Mouse (Mus musculus) gonadal fat pad, adult 2 months (tissue): Measurements from ENCODE around the gene Srrm1. TPM values are rescaled to one million over a fixed set of nuclear protein-coding genes. Genes with fewer than 3 reads are reported as not detected.
"Not testable (repeated sequence)": the region's sequence is repeated elsewhere in the genome, so short reads cannot be mapped to it uniquely, and the experiment has no call there.

ENCODE experiments used
- DNase-seq: peaks from one replicate; pipeline ENCODE4 v3.0.0-alpha.2; 2012; ENCODE audit warnings: low read depth
- polyA plus RNA-seq: library from polyadenylated mRNA; depleted of rRNA; stranded (reverse); fragments of >200 nt; gene quantifications from 2 replicates; pipeline ENCODE4 v1.2.3, GENCODE M21; 2012; rRNA removed

Gene Srrm1
- polyA plus RNA-seq: 35.4 and 62.4 TPM in 2 replicates

DNA sequence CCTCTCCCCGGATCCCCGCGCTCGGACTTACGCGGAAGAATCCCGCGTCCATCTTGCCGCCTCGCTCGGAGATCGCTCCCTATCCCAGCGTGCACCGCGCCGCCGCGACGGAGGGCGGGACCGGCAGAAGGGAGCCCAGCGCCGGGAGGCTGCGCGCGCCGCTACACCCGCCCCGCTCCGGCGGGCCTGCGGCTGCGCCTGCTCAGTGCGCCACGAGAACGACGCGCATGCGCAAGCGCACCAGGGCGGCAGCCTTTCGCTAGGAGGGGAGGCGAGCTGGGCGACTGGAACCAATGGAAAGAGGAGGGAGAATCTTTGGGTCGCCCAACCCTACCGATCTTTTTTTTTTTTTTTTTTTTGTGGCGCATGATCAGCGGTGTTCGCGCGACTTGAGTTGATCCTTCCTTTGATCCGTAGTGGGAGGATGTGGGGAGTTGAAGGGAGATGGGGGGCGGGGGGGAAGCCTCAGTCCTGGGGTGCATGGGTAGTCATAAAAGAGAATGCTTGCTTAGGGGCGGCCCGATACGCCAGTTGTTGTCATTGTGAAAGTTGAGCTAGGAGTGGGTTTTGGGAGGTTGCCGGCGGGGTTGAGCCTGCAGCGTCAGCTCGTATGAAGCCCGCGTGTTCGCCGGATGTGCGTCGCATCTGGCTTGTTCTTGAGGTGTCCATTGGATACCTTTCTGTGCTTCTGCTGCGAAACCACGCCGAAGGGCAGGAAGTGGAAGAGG is at the start of gene Srrm1:
Gene Srrm1, minus strand, starts transcription at position 256 of the 728 bp plus-strand sequence.
- DNase-seq: peak; percentile 70

DNA sequence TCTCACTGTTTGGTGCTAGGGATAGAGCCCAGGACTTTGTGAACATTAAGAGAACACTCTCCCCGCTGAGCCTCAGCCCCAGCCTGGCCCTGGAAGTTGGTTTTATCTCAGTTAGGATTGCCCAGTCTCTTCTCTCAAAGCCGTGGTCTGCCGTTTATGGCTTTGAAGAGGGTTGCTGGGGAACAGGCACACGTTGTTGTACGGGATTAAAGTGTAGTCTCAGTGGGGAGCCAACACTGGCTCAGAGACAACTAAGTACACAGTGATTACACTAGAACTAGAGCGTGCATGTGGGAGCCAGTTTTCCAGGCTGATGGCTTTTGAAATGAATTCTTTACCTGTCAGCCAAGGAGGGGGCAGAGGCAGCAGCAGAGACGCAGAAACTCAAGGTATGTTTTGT is 48.8 kb upstream of the Srrm1 start:
- no peak for DNase-seq

DNA sequence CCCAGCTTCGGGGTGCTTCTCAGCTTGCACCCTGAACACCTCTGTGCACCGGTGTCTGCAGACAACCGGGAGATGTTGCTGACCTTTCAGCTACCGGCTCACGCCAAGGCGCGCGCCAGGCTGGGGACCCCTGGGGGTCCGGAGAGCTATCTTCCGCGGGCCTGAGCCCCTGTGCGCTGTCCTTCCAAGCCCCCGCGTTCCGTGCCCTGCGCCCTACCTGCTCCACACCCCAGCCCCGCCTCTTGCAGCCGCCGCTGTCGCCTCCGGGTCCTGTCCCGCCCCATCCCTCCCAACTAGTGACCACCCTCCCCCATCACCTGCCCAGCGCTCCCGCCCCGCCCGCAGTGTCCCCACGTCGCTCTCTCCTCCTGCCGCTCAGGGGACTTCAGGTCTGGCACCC is 44.9 kb upstream of the Srrm1 start, which contains the start of gene Ncmap:
Gene Ncmap, minus strand, starts transcription at position 237 of the 400 bp plus-strand sequence.
- no peak for DNase-seq

DNA sequence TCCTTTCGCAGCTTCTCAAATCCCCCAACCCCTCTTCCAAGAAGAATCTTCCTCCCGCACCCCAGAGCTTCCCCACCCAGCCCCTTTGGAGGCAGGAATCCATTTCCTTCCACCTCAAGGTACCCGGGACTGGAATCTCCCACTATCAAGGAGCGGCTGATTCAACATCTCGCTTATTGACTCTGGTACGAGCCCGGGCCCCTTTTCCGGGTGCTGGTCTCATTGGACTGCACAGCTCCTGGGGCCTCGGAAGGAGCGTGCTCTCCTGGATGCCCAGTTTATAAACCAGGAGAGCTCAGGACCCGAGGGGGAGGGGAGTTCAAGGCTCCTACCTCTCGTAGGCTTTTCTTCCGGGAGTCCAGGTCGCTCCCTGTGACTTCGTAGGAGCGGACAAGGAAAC is 44.4 kb upstream of the Srrm1 start:
- no peak for DNase-seq

DNA sequence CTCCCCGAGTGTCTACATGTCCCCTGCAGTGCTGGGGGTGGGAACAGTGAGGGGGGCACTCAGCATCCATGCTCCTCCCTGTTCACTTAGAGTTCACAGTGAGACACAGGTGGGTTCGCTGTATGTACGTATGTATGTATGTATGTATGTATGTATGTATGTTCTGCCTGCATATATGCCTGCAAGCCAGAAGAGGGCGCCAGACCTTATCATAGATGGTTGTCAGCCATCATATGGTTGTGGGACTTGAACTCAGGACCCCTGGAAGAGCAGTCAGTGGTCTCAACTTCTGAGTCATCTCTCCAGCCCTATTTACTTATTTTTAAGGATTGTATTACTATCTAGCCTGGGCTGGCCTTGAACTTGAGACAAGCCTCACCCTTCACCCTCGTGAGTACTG is 43.2 kb upstream of the Srrm1 start:
- DNase-seq: no peak

DNA sequence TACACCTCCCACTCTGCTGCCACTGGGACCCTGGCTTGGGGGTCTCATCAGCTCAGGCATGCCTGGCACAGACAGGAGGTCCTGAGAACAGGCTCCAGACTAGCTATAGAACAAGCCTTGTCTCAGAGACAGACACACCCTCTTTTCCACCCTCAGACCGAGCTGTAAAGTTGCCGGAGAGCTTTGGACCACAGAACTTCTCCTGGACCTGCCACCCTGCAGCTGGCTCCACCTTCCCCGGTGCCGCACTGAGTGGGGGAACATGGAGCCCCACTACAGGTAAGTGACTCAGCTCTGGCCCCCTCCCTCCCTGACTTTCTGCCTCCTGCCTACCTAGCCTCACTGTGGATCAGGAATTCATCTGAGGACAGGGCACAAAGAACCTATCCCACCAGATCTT is 42.3 kb upstream of the Srrm1 start:
- no peak for DNase-seq

DNA sequence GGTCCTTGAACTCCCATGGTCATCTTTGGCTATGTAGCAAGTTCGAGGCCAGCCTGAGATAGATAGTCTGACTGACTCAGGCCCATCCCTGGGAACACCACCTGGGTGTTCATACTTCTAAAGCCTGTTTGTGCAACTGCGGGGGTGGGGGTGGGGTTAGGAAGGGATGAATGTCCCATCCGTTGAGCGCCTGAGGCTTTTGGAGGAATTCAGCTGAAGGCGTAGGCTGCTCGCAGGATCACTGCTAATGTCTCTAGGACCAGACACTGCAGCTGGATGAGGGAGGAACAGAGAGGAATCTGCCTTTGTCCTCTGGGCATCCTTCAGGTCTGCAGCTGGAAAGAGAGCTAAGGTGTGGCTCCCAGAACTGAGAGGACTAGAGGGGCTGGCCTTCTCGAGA is 41.5 kb upstream of the Srrm1 start:
- no peak for DNase-seq

DNA sequence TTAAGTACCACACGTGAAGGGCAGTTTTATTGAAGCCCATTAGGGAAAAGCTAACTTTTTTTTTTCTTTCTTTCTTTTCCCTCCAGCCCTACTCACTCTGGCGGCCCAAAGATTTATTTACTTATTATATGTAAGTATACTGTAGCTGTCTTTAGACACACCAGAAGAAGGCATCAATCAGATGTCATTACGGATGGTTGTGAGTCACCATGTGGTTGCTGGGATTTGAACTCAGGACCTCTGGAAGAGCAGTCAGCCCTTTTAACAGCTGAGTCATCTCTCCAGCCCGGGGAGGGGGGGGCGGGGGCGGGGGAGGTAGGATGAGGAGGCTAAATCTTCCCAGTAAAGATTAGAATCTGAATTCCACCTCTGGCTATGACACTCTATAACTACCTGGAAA is 40.3 kb upstream of the Srrm1 start:
- DNase-seq: no peak

DNA sequence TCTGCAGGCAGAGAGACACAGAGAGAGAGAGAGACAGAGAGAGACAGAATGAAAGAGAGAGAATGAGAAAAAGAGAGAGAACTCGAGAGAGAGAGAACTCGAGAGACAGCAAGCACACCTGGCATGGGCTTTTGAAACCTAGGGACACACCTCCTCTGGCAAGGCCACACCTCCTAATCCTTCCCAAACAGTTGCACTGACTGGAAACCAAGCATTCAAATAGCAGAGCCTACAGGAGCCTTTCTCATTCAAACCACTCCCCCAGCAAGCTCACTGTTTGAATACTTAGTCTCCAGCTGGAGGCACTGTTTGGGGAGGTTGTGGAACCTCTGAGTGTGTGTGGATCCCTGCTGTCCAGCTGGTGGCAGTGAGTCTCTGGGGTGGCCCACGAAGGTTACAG is 39.7 kb upstream of the Srrm1 start:
- DNase-seq: no peak

DNA sequence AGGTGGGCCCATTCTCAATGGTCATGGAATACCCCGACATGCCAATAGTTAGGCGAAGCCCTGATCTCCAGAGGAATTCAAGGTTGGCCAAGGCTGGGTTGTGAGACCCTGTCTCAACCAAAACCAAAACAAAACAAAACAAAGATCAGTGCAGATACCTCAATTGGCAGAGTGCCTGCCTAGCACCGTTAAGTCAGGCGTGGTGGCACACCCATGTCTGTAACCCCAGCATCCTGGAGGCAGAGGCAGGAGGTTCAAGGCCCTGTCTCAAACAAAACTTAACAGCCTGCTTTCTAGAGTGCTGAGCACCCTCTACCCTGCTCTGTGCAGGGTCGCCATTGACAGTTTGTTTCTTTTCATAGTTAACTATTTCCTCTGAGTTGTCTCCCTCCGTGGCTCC is 37.9 kb upstream of the Srrm1 start:
- DNase-seq: no peak

DNA sequence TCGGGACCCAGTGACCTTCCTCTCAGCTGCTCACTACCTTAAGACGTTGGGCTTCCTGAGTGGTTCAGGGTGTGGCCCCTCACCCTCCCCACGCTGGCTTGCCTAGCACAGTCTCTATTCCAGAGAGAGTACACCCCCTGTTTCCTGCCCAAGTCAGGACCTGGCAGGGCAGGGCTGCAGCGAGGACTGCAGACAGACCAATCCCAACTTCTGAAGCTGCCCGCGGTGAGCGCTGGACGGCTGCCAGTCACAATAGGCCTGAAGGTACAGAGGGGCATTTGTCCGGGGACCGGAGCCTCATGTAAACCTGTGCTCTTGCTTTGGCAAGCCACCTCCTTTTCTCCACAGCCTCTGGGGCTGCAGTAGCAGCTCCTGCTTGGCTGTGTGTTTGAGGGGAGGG is 32.5 kb upstream of the Srrm1 start:
- no peak for DNase-seq

DNA sequence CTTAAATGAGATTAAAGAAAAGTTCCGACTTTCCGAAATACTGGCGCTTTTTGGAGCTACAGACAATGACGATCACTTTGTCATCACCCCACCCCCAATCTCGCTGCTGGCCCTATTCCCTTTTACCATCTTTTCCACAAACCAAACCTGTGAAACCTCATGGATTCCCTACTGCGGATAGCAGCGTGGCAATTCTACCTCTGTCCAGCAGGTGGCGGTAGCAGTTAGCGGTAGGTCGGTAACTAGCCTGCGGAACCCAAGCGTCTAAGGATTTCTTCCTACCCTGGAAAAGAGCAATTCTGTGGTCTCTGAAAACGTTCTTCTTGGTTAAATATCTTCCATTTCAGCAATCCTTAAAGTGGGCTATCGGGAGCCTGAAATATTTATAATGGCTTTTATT is 29.2 kb upstream of the Srrm1 start:
- DNase-seq: no peak

DNA sequence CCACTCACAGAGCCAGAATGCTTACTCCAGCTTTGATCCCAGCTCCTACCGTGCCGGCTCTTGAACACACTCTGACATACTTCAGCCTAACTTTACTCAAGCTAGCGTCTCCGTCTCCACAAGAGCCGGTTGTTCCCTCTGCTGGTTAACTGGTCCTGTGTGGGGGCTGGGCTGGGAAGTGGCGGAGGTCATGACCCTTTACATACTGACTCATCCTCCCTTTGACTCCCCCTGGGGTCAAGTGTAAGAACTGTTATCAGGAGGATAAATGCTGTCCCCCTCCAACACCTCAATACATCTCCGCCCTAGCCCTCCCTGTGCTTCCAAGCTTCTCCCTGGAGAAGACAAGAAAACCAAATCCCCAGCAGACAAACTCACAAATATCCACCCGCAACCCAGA is 28.2 kb upstream of the Srrm1 start:
- DNase-seq: no peak

DNA sequence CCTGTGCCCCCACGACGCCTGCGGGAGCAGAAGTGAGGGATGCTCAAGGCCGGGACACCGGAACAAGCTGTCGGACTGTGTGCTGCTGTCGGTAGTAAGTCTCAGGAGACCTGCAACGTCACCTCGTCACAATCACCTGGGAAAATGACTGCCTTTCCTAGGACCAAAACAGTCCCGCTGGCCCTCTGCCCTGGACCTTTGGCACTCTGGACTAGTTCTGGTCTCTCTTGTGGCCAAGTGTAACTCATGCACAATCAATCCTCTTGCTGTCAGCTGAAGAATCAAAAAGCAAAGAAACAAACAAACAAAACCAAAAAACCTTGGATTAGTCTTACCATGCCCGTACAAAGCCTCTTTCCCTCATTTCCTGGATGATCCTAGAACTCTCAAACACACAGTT is 24.1 kb upstream of the Srrm1 start:
- no peak for DNase-seq

DNA sequence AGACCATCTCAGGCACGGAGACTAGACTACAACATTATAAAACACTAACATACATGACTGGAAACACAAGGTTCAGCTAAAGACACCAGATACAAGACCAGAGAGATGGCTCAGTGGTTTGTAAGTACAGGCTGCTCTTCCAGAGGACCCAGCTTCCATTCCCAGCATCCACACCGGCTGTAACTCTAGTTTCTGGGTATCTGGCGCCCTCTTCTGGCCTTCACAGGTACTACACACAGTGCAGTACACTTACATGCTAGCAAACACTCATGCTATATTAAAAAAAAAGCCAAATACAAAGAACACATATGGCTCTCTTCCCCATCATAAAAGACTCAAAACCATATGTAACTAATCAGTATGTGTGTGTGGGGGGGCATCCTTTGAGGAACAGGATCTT is 22.3 kb upstream of the Srrm1 start:
- DNase-seq: no peak

DNA sequence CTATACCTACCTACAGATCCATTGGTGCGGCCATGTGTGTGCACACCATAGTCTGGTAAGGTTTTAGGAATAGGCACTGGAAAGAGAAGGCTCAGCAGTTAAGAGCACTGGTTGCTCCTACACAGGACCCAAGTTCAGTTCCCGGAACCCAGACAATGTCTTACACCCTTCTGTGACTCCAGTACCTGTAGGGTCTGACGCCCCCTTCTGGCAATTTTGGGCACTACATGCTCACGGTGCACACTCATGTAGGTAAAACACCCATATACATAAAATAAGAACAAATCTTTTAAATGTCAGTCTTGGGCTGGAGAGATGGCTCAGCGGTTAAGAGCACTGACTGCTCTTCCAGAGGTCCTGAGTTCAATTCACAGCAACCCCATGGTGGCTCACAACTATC is 20.2 kb upstream of the Srrm1 start:
- DNase-seq: no peak

DNA sequence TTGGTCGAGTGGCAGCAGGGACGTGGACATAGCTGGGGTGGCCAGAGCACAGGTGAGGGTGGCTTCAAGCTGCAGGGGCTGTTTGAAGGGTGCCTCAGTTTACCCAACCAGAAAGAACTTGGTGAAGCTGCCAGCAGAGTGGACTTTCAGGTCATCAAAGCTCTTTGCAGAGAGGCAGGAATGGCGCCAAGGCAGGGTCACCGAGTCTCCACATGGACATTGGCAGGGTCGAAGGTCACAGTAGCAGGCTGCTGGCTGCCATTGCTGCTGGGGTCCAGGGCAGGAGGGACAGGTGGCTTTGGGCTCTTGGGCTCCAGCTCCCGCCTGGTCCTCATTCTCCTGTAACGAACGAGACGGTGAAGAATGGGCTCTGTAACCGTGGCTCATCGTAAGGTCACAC is 17.3 kb upstream of the Srrm1 start:
- no peak for DNase-seq

DNA sequence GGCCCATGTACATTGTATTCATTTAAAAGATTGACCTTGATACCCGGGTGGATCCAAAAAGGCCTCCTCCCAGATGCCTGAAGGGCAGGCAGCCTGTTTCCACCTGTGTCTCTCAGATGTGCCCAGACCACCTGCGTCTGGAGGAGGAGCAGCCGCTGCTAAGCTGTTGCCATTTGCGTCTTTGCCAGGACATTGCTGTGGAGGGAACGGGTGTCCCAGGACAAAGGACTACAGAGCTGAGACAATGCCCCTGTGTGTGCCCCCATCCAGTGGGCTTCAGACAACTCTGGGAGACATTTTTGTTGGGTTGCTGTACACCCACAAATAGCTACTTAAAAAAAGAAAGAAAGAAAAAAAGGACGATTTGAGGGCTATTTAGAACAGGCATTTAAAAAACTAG is 9.7 kb upstream of the Srrm1 start:
- no peak for DNase-seq

DNA sequence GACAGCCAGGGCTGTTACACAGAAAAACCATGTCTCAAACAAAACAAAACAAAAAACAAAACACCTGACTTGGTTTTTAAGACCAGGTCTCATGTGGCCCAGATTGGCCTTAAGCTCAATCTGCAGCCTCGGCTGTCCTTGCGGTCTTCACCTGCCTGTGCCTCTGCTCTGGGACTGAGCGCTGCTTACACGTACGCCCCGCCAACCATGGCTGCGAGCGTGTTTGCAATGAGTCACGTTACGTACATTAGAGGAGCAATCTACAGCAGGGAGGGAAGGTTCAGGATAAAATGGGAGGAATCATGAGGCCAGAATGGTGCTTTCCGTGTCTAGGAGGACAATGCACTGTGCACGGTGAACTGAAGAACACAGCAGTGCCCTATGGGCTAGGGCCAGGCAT is 8.6 kb upstream of the Srrm1 start:
- no peak for DNase-seq

DNA sequence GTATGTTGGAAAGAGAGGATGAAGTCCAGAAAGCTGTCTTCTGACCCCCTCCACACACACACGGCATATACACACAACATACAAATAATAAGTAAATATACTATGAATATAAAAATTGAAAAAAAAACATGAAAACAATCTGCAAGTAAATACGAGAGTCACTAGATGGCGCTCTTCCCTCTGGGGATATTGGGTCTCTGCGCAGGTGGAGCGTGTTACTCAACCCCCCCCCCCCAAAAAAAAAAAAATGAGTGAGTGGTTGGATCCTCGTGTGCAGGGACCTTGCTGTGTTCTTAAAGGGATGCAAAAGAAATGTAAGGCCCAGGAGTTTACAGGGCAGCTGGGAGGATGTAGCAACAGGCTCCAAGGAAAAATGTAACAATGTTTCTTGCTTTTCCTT is 5.6 kb upstream of the Srrm1 start:
- no peak for DNase-seq

DNA sequence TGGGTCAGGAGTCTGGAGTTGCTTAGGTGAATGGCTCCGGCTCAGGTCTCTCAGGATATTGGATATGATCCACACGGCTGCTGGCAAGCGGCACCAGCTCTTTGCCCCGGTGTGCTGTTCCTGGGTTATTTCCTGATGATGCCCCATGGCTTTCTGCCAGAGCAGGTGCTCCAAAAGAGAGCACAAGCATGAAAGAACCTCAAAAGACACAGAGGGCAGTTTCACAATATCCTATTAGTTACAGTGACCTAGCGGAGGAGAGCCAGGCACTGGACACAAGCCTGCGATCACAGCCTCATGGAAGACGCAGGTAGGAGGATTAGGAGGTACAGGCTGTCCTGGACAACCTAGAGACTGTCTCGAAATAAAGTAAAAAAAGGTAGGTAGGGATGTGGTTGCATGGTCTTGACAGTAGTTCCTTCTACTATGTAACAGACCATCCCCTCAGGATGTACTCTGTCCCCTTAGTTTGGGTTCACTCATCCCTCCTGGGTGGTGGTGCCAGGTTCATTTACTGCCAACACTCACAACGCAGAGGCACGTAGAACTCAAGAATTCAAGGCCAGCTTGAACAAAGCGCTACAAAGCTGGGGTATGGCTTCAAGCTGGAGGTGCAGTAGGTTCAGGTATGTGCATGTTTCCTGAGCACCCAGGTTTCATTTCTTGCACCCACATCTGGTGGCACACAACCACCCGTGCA is 4.2 kb upstream of the Srrm1 start:
- DNase-seq: peak; percentile 92

DNA sequence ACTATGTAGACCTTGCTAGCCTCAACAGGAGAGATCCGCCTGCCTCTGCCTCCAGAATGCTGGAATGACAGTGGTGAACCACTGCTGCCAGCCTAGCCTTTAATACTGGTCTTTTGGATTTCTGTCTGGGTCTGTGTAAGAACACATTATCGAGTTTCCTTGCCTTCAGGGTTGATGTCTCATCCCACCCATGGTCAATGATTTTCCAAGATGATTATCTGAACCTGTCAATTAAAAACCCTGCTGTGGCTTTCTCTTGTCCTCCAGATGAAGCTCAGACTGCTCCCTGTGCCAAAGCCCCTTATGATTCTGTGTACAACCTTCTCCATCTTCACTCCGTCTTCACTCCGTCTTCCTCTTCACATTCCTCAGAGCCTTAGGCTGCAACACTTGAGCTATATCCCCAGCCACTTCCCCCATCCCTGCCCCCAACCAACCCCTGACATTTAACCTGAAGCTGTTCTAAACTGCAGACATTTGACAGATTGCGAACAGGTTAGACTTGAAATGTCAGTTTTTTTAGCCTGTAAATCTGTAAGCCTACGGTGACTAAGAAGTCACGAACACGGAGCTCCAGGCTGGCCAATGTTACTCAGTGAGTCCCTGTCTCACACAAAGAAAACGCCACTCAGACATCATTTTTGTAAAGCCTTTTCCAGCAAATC is 2.9 kb upstream of the Srrm1 start:
- DNase-seq: peak; percentile 67

DNA sequence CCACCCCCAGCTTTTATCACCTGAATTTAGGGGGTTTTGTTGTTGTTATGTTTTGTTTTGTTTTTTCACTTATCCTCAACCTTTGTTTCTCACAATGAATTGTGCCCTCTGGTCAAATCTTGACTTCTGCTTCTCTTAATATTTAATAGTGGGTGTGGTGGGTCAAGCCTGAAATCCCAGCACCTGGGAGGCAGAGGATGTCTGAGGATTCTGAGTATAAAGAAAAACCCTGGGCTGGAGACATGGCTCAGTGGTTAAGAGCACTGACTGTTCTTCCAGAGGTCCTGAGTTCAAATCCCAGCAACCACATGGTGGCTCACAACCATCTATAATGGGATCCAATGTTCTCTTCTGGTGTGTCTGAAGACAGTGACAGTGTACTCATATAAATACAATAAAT is 1.6 kb upstream of the Srrm1 start:
- not testable (repeated sequence) for DNase-seq
